Mouse (Mus musculus): ENCODE measurements around the gene Cdc42ep2.
"Not testable (repeated sequence)": the region's sequence is repeated elsewhere in the genome, so short reads cannot be mapped to it uniquely, and the experiment has no call there.

DNA sequence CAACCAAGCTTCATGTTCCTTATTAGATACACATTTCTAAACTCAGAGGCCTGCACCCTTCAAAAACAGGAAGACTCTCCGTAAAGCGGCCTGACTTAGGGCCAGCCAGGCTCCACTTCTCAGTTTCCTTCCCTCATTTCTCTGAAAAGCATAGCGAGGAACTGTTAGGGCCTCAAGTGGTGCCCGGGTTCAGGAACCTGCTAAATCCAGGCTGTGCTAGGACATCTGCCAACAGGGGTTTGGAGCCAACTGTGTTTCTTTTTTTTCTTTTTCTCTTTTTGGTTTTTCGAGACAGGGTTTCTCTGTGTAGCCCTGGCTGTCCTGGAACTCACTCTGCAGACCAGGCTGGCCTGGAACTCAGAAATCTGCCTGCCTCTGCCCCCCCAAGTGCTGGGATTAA, 42.5 kb downstream of the Cdc42ep2 start:
- not testable (repeated sequence) for TF ChIP-seq POLR2A (IDR thresholded peaks at IDR 0.05; ENCODE audit: borderline replicate concordance, extremely low read depth, low read depth, low read length); CTCF (IDR thresholded peaks at IDR 0.05; ENCODE audit: insufficient read depth, low read length)

All from lung, adult 2 months (tissue).